Mouse (Mus musculus): ENCODE data around the gene Xpo6.

DNA sequence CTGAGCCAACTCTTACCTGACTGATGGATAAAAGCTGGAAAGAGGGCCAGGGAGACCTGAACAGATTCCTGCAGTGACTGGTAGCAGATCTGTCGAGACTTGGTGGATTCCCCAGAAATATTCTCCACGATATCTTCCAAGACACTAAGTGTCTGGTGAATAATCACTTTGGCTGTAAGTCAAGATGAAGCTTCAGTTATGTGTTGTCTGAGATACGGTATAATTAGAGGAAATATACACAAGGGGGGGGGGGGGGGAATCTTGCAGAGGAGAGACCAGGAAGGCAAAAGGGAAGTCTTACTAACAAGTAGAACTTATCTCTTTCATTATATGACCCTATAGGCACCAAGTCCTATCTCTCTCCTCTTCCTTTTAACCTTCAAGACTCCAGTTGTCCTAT, 90.4 kb downstream of the Xpo6 start:
- TF ChIP-seq CTCF (IDR thresholded peaks at IDR 0.05; ENCODE audit: low read depth, low read length) (no peak), POLR2A (IDR thresholded peaks at IDR 0.05; ENCODE audit: extremely low read depth, insufficient read depth, low read length) (no peak)
